Mouse (Mus musculus) stomach, embryonic 16.5 days (tissue): ENCODE data around the gene Gm10251. TPM values are rescaled to one million over a fixed set of nuclear protein-coding genes. Genes with fewer than 3 reads are reported as not detected.
"Not testable (repeated sequence)": the region's sequence is repeated elsewhere in the genome, so short reads cannot be mapped to it uniquely, and the experiment has no call there.

Experiments used
- ATAC-seq: fragments of 200-750 bp; cut with Nextera tagmentation; 2 replicates; pipeline ENCODE4 v1.8.0; 2017; ENCODE audit warnings: moderate number of reproducible peaks, moderate TSS enrichment; ENCODE audit not compliant: insufficient read depth, low FRiP score
- H3K27ac ChIP-seq: fragments of 300-500 bp; sonication (generic); 2 replicates; pipeline ENCODE4 v1.5.1; 2014; ENCODE audit warnings: low read length
- H3K27me3 ChIP-seq: fragments of 300-500 bp; sonication (generic); 2 replicates; pipeline ENCODE4 v1.6.1; 2014; ENCODE audit warnings: low read length, control low read depth, mixed read lengths; ENCODE audit not compliant: control insufficient read depth, insufficient read depth
- H3K36me3 ChIP-seq: fragments of 300-500 bp; sonication (generic); 2 replicates; pipeline ENCODE4 v1.6.1; 2014; ENCODE audit warnings: low read length; ENCODE audit not compliant: control insufficient read depth, insufficient read depth
- H3K4me1 ChIP-seq: fragments of 300-500 bp; sonication (generic); 2 replicates; pipeline ENCODE4 v1.6.1; 2014; ENCODE audit warnings: low read length, control low read depth, mixed read lengths; ENCODE audit not compliant: control insufficient read depth, insufficient read depth
- H3K4me2 ChIP-seq: fragments of 300-500 bp; sonication (generic); 2 replicates; pipeline ENCODE4 v1.6.1; 2014; ENCODE audit warnings: low read depth, low read length, mixed read lengths
- H3K4me3 ChIP-seq: fragments of 300-500 bp; sonication (generic); replicated peaks from 2 replicates; pipeline ENCODE4 v1.5.1; 2014; ENCODE audit warnings: mild to moderate bottlenecking, low read length
- H3K9ac ChIP-seq: fragments of 300-500 bp; sonication (generic); 2 replicates; pipeline ENCODE4 v1.6.1; 2014; ENCODE audit warnings: low read length
- H3K9me3 ChIP-seq: fragments of 300-500 bp; sonication (generic); replicated peaks from 2 replicates; pipeline ENCODE4 v1.6.1; 2016; ENCODE audit warnings: low read length, control low read depth; ENCODE audit not compliant: control insufficient read depth
- WGBS: fragments of 180-500 bp; shearing (Covaris S2); extraction: QIAGEN DNeasy Blood & Tissue Kit; methylation state at CpG from one replicate; pipeline ENCODE4 v1.1.7; 2014; 5-methylcytosine and 5-hydroxymethylcytosine counted together
- polyA plus RNA-seq: library from polyadenylated mRNA; unstranded; fragments of >200 nt; fragmentation: Nextera tagmentation; extraction: Ambion mirVana; gene quantifications from 2 replicates; pipeline ENCODE4 v1.2.1, GENCODE M21; 2015

Gene Gm10251
- not detected in 2 replicates for polyA plus RNA-seq

GRCm38 (mm10) chr14:6684070-6684469, at the start of gene Gm10251:
Gm10251 (minus strand) TSS chr14:6684170.
- not testable (repeated sequence) for H3K27me3 ChIP-seq, H3K4me3 ChIP-seq, H3K9ac ChIP-seq, H3K36me3 ChIP-seq, H3K4me2 ChIP-seq, ATAC-seq, H3K9me3 ChIP-seq, H3K4me1 ChIP-seq, H3K27ac ChIP-seq
- WGBS = no CpG with 5 or more reads among the region's 1 CpGs

- not testable (repeated sequence) for ATAC-seq, H3K27ac ChIP-seq, H3K36me3 ChIP-seq, H3K4me2 ChIP-seq, H3K4me3 ChIP-seq, H3K9ac ChIP-seq, H3K4me1 ChIP-seq, H3K27me3 ChIP-seq, H3K9me3 ChIP-seq
- WGBS = no CpG with 5 or more reads among the region's 2 CpGs
Observed at GRCm38 (mm10) chr14:6720151-6720550, 36.2 kb upstream of the Gm10251 start, which contains the start of gene Gm8050. Gm8050 (minus strand) TSS chr14:6720251.

GRCm38 (mm10) chr14:6622318-6622717, 61.7 kb downstream of the Gm10251 start, which contains the start of gene Gm3460:
Gm3460 (minus strand) TSS chr14:6622418.
- not testable (repeated sequence) for H3K27ac ChIP-seq, H3K36me3 ChIP-seq, H3K9me3 ChIP-seq, H3K9ac ChIP-seq, H3K4me1 ChIP-seq, H3K4me2 ChIP-seq, H3K4me3 ChIP-seq, ATAC-seq, H3K27me3 ChIP-seq
- WGBS = 50% methylated on average over 1 of the region's 2 CpGs

GRCm38 (mm10) chr14:6606436-6606835, 77.5 kb downstream of the Gm10251 start:
- H3K4me3 ChIP-seq, ATAC-seq, H3K27ac ChIP-seq, H3K36me3 ChIP-seq, H3K9ac ChIP-seq, H3K9me3 ChIP-seq, H3K4me2 ChIP-seq, H3K27me3 ChIP-seq, H3K4me1 ChIP-seq: not testable (repeated sequence)
- no CpG with 5 or more reads among the region's 1 CpGs for WGBS

GRCm38 (mm10) chr14:6605004-6605403, 79.0 kb downstream of the Gm10251 start:
- peak overlapping the region; percentile 52 for H3K4me2 ChIP-seq
- H3K36me3 ChIP-seq, H3K9me3 ChIP-seq, H3K4me1 ChIP-seq, ATAC-seq, H3K27ac ChIP-seq, H3K27me3 ChIP-seq: not testable (repeated sequence)
- H3K9ac ChIP-seq = peak overlapping the region; percentile 50
- under 1% methylated on average over 16 of the region's 20 CpGs for WGBS
- H3K4me3 ChIP-seq = peak overlapping the region; percentile 37

- H3K9ac ChIP-seq, H3K27ac ChIP-seq, H3K9me3 ChIP-seq, H3K4me1 ChIP-seq, H3K27me3 ChIP-seq, ATAC-seq, H3K36me3 ChIP-seq: not testable (repeated sequence)
- Histone ChIP-seq H3K4me3 (peak overlapping the region; percentile 37), H3K4me2 (peak overlapping the region; percentile 52)
- WGBS = 8% methylated on average over 20 of the region's 20 CpGs
Observed at GRCm38 (mm10) chr14:6604551-6604950, 79.4 kb downstream of the Gm10251 start.

DNA sequence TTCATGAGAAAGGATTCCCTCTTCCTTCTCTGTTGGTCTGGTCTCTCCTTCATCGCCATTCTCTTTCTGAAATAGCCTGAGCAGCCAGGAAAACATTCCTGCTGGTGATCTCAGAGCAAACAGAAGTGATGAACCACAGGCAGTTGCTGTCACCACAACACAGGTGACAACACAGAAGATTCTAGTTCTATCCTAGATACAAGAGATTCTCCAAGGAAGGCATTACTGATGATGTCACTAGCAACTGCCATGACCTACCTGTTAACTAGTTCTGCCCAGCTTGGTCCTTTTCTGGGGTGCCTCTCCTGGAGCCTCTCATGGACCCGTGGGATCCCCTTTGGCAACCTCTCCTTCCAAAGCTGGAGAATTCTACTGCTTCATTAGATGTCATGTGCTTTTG, 93.5 kb downstream of the Gm10251 start, which contains the start of gene Gm3629:
Gene Gm3629 (minus strand): TSS at position 101 of the 400 bp plus-strand sequence.
- not testable (repeated sequence) for H3K4me3 ChIP-seq, H3K9me3 ChIP-seq, H3K27ac ChIP-seq, H3K4me1 ChIP-seq, H3K27me3 ChIP-seq, H3K36me3 ChIP-seq, ATAC-seq, H3K4me2 ChIP-seq, H3K9ac ChIP-seq
- WGBS = 50% methylated on average over 1 of the region's 2 CpGs

Other genes with a start within 250 kb of the Gm10251 start
- not detected in 2 replicates for gene Gm3594, start 239.6 kb downstream of the Gm10251 start, polyA plus RNA-seq
- gene Gm8356, start 146.9 kb downstream of the Gm10251 start, polyA plus RNA-seq = not detected in 2 replicates
- not detected in 2 replicates for gene Gm3629, start 93.6 kb downstream of the Gm10251 start, polyA plus RNA-seq
- gene Gm3460, start 61.8 kb downstream of the Gm10251 start, polyA plus RNA-seq = not detected in 2 replicates
- gene Gm8050, start 36.1 kb upstream of the Gm10251 start, polyA plus RNA-seq = not detected in 2 replicates
- 2.5 and 3.4 TPM in 2 replicates for gene Gm3636, start 58.2 kb upstream of the Gm10251 start, polyA plus RNA-seq
- not detected in 2 replicates for gene Gm8362, start 90.2 kb upstream of the Gm10251 start, polyA plus RNA-seq
- not detected in 2 replicates for gene Gm3642, start 156.1 kb upstream of the Gm10251 start, polyA plus RNA-seq
- 0.75 and 1.1 TPM in 2 replicates for gene Gm3667, start 205.8 kb upstream of the Gm10251 start, polyA plus RNA-seq